In the genomic region with DNA sequence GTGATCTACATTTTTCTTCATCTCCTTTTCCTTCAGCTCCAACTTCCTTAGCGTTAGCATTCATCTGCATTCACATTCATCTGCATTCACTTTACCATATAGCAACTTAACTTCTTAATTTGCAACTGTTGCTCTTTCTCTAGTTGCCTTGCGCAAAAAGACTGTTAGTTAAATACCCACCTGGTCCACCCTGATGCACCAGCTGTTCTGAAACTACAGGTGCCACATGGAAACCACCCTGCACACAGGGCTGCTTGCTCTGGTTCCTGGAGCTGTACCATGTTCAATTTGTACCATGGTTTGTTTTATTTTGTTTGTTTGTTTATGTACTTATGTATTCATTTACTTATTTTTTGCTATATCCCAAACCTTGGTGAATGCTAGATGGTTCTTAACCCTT, we compare ENCODE assay signal across 23 mouse cellular contexts. TPM values are rescaled to one million over a fixed set of nuclear protein-coding genes. Genes with fewer than 3 reads are reported as not detected.
DNase-seq lines count a peak whose midpoint lies in the region; ATAC-seq and TF ChIP-seq lines count a peak whose summit lies in the region.
"Had no signal": no experiment of that assay in that cellular context is flagged by ENCODE, and none has a peak within 500 bp of the region (broad histone marks: within the 10 kb centered on the region; RNA-seq: fewer than 3 reads in every experiment).

No protein-coding gene starts in this region.

- H3K9me3 ChIP-seq in heart, postnatal 0 days (replicated peaks; ENCODE audit: control insufficient read depth, low read length) = no peaks in the 10 kb centered on the region
- H3K9me3 ChIP-seq in heart, embryonic 10.5 days = no peaks in the 10 kb centered on the region
- no peaks in the 10 kb centered on the region for H3K9me3 ChIP-seq in liver, embryonic 12.5 days (replicated peaks)
- no peaks in the 10 kb centered on the region for H3K9me3 ChIP-seq in intestine, embryonic 16.5 days (ENCODE audit: control insufficient read depth, low read length)
- H3K9me3 ChIP-seq: embryonic facial prominence, embryonic 13.5 days; forebrain, embryonic 12.5 days; heart, embryonic 13.5 days; hindbrain, embryonic 13.5 days had no signal

- H3K4me1 ChIP-seq in heart, postnatal 0 days (ENCODE audit: control insufficient read depth, insufficient read depth) = no peaks in the 10 kb centered on the region; the same call in 1 of the 2 replicates
- H3K4me1 ChIP-seq in heart, embryonic 10.5 days = peaks cover 8% of the 10 kb centered on the region; the same call in 1 of the 2 replicates
- H3K4me1 ChIP-seq in liver, embryonic 12.5 days = peaks cover 25% of the 10 kb centered on the region
- no peaks in the 10 kb centered on the region for H3K4me1 ChIP-seq in intestine, embryonic 16.5 days (ENCODE audit: control insufficient read depth, insufficient read depth, low read length)

- ATAC-seq in heart, postnatal 0 days (ENCODE audit: insufficient read depth, low read depth) = no peak
- no peak for ATAC-seq in liver, embryonic 12.5 days
- ATAC-seq in intestine, embryonic 16.5 days = no peak
- ATAC-seq: forebrain, postnatal 0 days had no signal

- H3K36me3 ChIP-seq in heart, postnatal 0 days (replicated peaks; ENCODE audit: control insufficient read depth, insufficient read depth, low read length) = no peaks in the 10 kb centered on the region
- no peaks in the 10 kb centered on the region for H3K36me3 ChIP-seq in heart, embryonic 10.5 days
- no peaks in the 10 kb centered on the region for H3K36me3 ChIP-seq in liver, embryonic 12.5 days
- no peaks in the 10 kb centered on the region for H3K36me3 ChIP-seq in intestine, embryonic 16.5 days (ENCODE audit: control insufficient read depth, insufficient read depth, low read length)
- H3K36me3 ChIP-seq: embryonic facial prominence, embryonic 13.5 days; forebrain, embryonic 12.5 days; heart, embryonic 13.5 days; hindbrain, embryonic 13.5 days had no signal

- no peak for DNase-seq in heart, postnatal 0 days (ENCODE audit: low spot score)
- no peak for DNase-seq in heart, embryonic 10.5 days (ENCODE audit: low spot score)
- peak; percentile 50 for DNase-seq in naive thymus-derived CD4-positive, alpha-beta T cell, adult 2 months (ENCODE audit: low read depth)
- peak; percentile 77 for DNase-seq in thymus, postnatal 14 days
- DNase-seq in right cerebral cortex, adult 18-20 months = no peak
- DNase-seq: adrenal gland, adult 2 months; adrenal gland, postnatal 25 days; cerebellum, adult 18-20 months; cerebellum, adult 9-11 months; cerebellum, postnatal 36 days; forebrain, postnatal 0 days; gastrocnemius, postnatal 14 days; heart, postnatal 14 days had no signal

- 79% methylated on average over 2 of the region's 2 CpGs for whole genome bisulfite sequencing in heart, postnatal 0 days
- WGBS in heart, embryonic 10.5 days = 89% methylated on average over 2 of the region's 2 CpGs
- WGBS in liver, embryonic 12.5 days (ENCODE audit: insufficient replicate concordance) = 82% methylated on average over 2 of the region's 2 CpGs
- WGBS in intestine, embryonic 16.5 days = 91% methylated on average over 2 of the region's 2 CpGs

- H3K27me3 ChIP-seq in heart, postnatal 0 days (ENCODE audit: control insufficient read depth, insufficient read depth, low read length) = no peaks in the 10 kb centered on the region
- H3K27me3 ChIP-seq in heart, embryonic 10.5 days (ENCODE audit: insufficient read depth, poor library complexity, severe bottlenecking) = no peaks in the 10 kb centered on the region
- 0 out of 2 replicates have a peak, but pooled peaks cover 4% of the 10 kb centered on the region for H3K27me3 ChIP-seq in liver, embryonic 12.5 days (replicated peaks)
- no peaks in the 10 kb centered on the region for H3K27me3 ChIP-seq in intestine, embryonic 16.5 days (replicated peaks; ENCODE audit: control insufficient read depth, insufficient read depth, low read length)
- H3K27me3 ChIP-seq: embryonic facial prominence, embryonic 13.5 days; forebrain, embryonic 12.5 days; heart, embryonic 13.5 days; hindbrain, embryonic 13.5 days had no signal

- TF ChIP-seq CTCF in heart, postnatal 0 days (IDR thresholded peaks at IDR 0.05; ENCODE audit: low read depth) = no peak

- no peak overlapping the region for H3K4me3 ChIP-seq in heart, postnatal 0 days (ENCODE audit: low read depth, low read length)
- no peak overlapping the region for H3K4me3 ChIP-seq in heart, embryonic 10.5 days
- H3K4me3 ChIP-seq in liver, embryonic 12.5 days = no peak overlapping the region
- H3K4me3 ChIP-seq in intestine, embryonic 16.5 days (ENCODE audit: low read length) = no peak overlapping the region
- H3K4me3 ChIP-seq: embryonic facial prominence, embryonic 13.5 days; forebrain, embryonic 12.5 days; heart, embryonic 13.5 days; hindbrain, embryonic 13.5 days had no signal

- H3K27ac ChIP-seq in heart, postnatal 0 days (ENCODE audit: low read depth) = peak overlapping the region; percentile 48; the same call in 1 of the 2 replicates
- no peak overlapping the region for H3K27ac ChIP-seq in heart, embryonic 10.5 days
- no peak overlapping the region for H3K27ac ChIP-seq in liver, embryonic 12.5 days
- no peak overlapping the region for H3K27ac ChIP-seq in intestine, embryonic 16.5 days (ENCODE audit: low read length)
- H3K27ac ChIP-seq: embryonic facial prominence, embryonic 13.5 days; forebrain, embryonic 12.5 days; heart, embryonic 13.5 days; hindbrain, embryonic 13.5 days had no signal

- TF ChIP-seq EP300 in heart, postnatal 0 days (IDR thresholded peaks at IDR 0.05; ENCODE audit: low read depth) = no peak

- no peak overlapping the region for H3K4me2 ChIP-seq in heart, postnatal 0 days (ENCODE audit: low read depth, low read length)
- no peak overlapping the region for H3K4me2 ChIP-seq in liver, embryonic 12.5 days
- no peak overlapping the region for H3K4me2 ChIP-seq in intestine, embryonic 16.5 days (ENCODE audit: low read depth, low read length)
- H3K4me2 ChIP-seq: embryonic facial prominence, embryonic 13.5 days; forebrain, embryonic 12.5 days; heart, embryonic 13.5 days; hindbrain, embryonic 13.5 days had no signal

- no peak overlapping the region for H3K9ac ChIP-seq in heart, postnatal 0 days (replicated peaks; ENCODE audit: low read depth, low read length)
- H3K9ac ChIP-seq in liver, embryonic 12.5 days = no peak overlapping the region
- no peak overlapping the region for H3K9ac ChIP-seq in intestine, embryonic 16.5 days (ENCODE audit: low read depth, low read length)
- H3K9ac ChIP-seq: embryonic facial prominence, embryonic 13.5 days; forebrain, embryonic 12.5 days; forebrain, postnatal 0 days; heart, embryonic 13.5 days; hindbrain, embryonic 13.5 days had no signal

RNA-seq across cellular contexts. Expression of a gene that starts 0.7 kb away (rescaled TPM):
- total RNA-seq in heart, postnatal 0 days (2014; rRNA removed; ENCODE audit: low replicate concordance) = not detected in 2 replicates
- not detected in 2 replicates for polyA plus RNA-seq in heart, postnatal 0 days (2015; fragmentation: Nextera tagmentation; extraction: Ambion mirVana)
- not detected in 2 replicates for polyA plus RNA-seq in heart, embryonic 10.5 days (2016; fragmentation: Nextera tagmentation; extraction: Ambion mirVana)
- not detected in 2 replicates for polyA plus RNA-seq in liver, embryonic 12.5 days (2016; fragmentation: Nextera tagmentation; extraction: Ambion mirVana)
- not detected in 2 replicates for polyA plus RNA-seq in intestine, embryonic 16.5 days (2015; fragmentation: Nextera tagmentation; extraction: Ambion mirVana)
- total RNA-seq: adrenal gland, adult 2 months; adrenal gland, postnatal 25 days; ES-E14; forebrain, postnatal 0 days; gastrocnemius, adult 18-20 months; gastrocnemius, postnatal 14 days; heart, adult 8-10 months; heart, postnatal 14 days; hematopoietic stem cell, adult 5-6 weeks had no signal
- polyA plus RNA-seq: adrenal gland, adult 2 months; embryonic facial prominence, embryonic 13.5 days; forebrain, embryonic 12.5 days; forebrain, postnatal 0 days; heart, embryonic 13.5 days; hindbrain, embryonic 13.5 days had no signal

RNA-seq across cellular contexts. Expression of a gene that starts 6.4 kb away (rescaled TPM):
- 1.3 TPM in 1 of 2 replicates, not detected in the other for total RNA-seq in heart, postnatal 0 days (2014; rRNA removed; ENCODE audit: low replicate concordance)
- polyA plus RNA-seq in heart, postnatal 0 days (2015; fragmentation: Nextera tagmentation; extraction: Ambion mirVana) = not detected in 2 replicates
- polyA plus RNA-seq in heart, embryonic 10.5 days (2016; fragmentation: Nextera tagmentation; extraction: Ambion mirVana) = 0.09 TPM in 1 of 2 replicates, not detected in the other
- polyA plus RNA-seq in liver, embryonic 12.5 days (2016; fragmentation: Nextera tagmentation; extraction: Ambion mirVana) = not detected in 2 replicates
- 0.28 and 0.33 TPM in 2 replicates for polyA plus RNA-seq in intestine, embryonic 16.5 days (2015; fragmentation: Nextera tagmentation; extraction: Ambion mirVana)
- total RNA-seq: ES-E14 had no signal
- polyA plus RNA-seq: embryonic facial prominence, embryonic 13.5 days; forebrain, embryonic 12.5 days; heart, embryonic 13.5 days; hindbrain, embryonic 13.5 days had no signal

RNA-seq across cellular contexts. Expression of a gene that starts 41.0 kb away (rescaled TPM):
- total RNA-seq in heart, postnatal 0 days (2014; rRNA removed; ENCODE audit: low replicate concordance) = 7.2 and 47.2 TPM in 2 replicates
- 42.4 and 44.0 TPM in 2 replicates for polyA plus RNA-seq in heart, postnatal 0 days (2015; fragmentation: Nextera tagmentation; extraction: Ambion mirVana)
- 67.5 and 79.6 TPM in 2 replicates for polyA plus RNA-seq in heart, embryonic 10.5 days (2016; fragmentation: Nextera tagmentation; extraction: Ambion mirVana)
- 66.0 and 71.2 TPM in 2 replicates for polyA plus RNA-seq in liver, embryonic 12.5 days (2016; fragmentation: Nextera tagmentation; extraction: Ambion mirVana)
- 50.8 and 52.0 TPM in 2 replicates for polyA plus RNA-seq in intestine, embryonic 16.5 days (2015; fragmentation: Nextera tagmentation; extraction: Ambion mirVana)

RNA-seq across cellular contexts. Expression of a gene that starts 59.0 kb away (rescaled TPM):
- 1.7 TPM in 1 of 2 replicates, not detected in the other for total RNA-seq in heart, postnatal 0 days (2014; rRNA removed; ENCODE audit: low replicate concordance)
- 0.07 and 0.11 TPM in 2 replicates for polyA plus RNA-seq in heart, postnatal 0 days (2015; fragmentation: Nextera tagmentation; extraction: Ambion mirVana)
- 0.06 TPM in 1 of 2 replicates, not detected in the other for polyA plus RNA-seq in heart, embryonic 10.5 days (2016; fragmentation: Nextera tagmentation; extraction: Ambion mirVana)
- polyA plus RNA-seq in liver, embryonic 12.5 days (2016; fragmentation: Nextera tagmentation; extraction: Ambion mirVana) = 0.07 and 0.17 TPM in 2 replicates
- polyA plus RNA-seq in intestine, embryonic 16.5 days (2015; fragmentation: Nextera tagmentation; extraction: Ambion mirVana) = 0.18 and 0.21 TPM in 2 replicates
- total RNA-seq: ES-E14; gastrocnemius, adult 18-20 months; gastrocnemius, postnatal 14 days had no signal
- polyA plus RNA-seq: embryonic facial prominence, embryonic 13.5 days; forebrain, embryonic 12.5 days had no signal

Comparison
In these comparisons a context has a peak if more than half of its experiments do, and no peak if none do; other contexts are left out.
1. DNase-seq: peak in naive thymus-derived CD4-positive, alpha-beta T cell, adult 2 months (single experiment) and thymus, postnatal 14 days (single experiment); none in heart, postnatal 0 days (single experiment), heart, embryonic 10.5 days (single experiment) and right cerebral cortex, adult 18-20 months (single experiment).